Mouse (Mus musculus) megakaryocyte progenitor cell, adult 5-6 weeks (primary cell): ENCODE results near the gene Slc16a9. TPM values are rescaled to one million over a fixed set of nuclear protein-coding genes. Genes with fewer than 3 reads are reported as not detected.

Experiments
- ATAC-seq: replicated peaks from 2 replicates; pipeline ENCODE4 v1.8.0; 2016; ENCODE audit warnings: mild to moderate bottlenecking, moderate TSS enrichment, inconsistent platforms; ENCODE audit not compliant: poor library complexity
- total RNA-seq, 2 experiments: library from RNA; stranded (forward) in 1 of 2; stranded (reverse) in 1 of 2; fragments of 157-497, 149-512 nt in 1 of 2; fragments of 200-1000 nt in 1 of 2; gene quantifications; 2 replicates each; pipeline versions ENCODE4 v1.2.3 to v1.2.4; 2015 to 2017

The Slc16a9 gene
- total RNA-seq, 2 experiments from 2014 or later = 0.29 to 0.52 TPM

DNA sequence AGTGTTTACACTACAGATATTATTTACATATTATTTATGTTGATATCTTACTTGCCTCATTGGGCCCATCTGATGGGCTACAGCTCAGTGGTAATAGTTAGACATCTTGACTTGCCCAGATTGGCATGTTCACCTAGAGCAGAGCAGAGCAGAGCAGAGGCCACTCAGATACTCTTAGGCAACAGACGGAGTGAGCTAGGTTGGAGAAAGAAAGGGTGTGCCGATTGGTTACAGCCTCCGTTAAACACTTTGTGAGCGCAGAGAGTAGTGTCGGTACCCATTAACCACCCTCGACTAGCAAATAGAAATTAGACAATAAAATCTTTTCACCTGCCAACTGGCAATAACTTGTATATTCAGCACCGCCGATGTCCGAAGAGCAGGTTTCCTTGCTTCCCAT lies 1.2 kb downstream of the Slc16a9 start:
- no peak for ATAC-seq

DNA sequence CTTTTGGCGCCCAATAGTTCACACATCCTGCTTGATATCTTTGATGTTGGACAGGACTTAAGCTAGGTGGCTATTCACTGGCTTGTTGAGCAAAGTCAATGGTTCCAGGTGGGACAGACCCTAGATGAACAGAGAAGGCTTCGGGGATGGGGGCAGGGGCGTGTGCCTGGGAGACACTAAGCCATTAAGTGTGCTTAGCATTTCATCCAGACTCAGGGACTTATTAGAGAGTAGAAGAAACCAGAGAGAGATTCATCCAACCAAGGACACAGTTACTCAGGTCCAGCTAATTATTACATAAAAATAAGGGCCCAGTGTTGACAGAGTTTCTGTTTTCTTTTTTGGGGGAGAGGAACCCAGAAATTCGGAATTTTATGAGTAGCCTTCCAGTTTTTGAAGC lies 5.5 kb downstream of the Slc16a9 start:
- no peak for ATAC-seq

DNA sequence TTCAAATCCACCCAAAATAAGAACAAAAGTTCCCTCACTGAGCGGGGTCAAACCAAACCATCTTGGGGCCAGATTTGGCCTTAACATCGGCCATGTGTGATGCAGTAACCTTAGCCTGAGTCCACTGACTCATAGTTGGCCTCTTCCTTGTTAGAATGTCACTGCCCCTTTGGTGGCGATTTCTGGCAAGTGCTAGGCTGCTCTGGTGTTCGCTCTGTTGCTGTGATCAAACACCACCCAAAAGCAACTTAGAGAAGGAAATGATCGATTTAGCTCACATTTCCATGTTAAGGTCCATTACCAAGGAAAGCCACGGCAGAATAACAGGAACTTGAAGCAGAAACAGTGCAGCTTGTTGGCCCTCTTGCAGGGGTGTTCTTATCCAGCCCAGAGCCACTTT lies 5.9 kb downstream of the Slc16a9 start:
- ATAC-seq = no peak

DNA sequence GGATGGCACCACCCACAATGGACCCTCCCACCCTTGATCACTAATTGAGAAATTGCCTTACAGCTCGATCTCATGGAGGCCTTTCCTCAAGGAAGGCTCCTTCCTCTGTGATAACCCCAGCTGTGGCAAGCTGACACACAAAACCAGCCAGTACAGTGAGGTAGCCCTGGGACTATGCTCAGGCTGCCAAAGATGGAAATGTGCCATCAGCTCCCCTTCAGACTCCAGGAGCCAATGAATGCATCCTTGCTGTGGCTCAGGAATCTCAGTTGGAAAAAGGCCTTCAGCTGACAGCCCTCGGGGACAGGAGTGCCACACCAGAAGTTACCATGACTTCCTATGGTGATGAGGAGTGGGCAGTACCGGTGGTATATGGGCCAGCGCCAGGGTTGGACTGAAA lies 9.8 kb downstream of the Slc16a9 start:
- ATAC-seq = no peak

DNA sequence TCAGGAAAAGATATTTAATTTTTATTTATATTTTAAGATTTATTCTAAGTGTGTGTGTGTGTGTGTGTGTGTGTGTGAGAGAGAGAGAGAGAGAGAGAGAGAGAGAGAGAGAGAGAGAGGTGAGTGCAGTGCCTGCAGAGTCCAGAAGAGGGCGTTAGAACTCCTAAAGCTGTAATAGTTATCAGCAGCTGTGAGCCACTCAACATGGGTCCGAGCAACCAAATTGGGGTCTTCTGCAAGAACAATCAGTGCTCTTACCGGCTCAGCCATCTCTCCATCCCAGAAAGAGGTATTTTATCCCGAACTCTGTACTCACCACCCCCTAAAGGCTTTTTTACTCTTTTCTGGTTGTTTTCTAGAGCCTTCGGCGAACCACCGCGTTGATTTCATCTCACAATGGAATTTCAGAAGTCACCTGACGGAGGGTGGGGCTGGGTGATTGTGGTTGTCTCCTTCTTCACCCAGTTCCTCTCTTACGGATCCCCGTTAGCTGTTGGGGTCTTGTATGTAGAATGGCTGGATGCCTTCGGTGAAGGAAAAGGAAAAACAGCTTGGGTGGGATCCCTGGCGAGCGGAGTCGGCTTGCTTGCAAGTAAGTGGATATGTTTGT lies 10.8 kb downstream of the Slc16a9 start:
- no peak for ATAC-seq

DNA sequence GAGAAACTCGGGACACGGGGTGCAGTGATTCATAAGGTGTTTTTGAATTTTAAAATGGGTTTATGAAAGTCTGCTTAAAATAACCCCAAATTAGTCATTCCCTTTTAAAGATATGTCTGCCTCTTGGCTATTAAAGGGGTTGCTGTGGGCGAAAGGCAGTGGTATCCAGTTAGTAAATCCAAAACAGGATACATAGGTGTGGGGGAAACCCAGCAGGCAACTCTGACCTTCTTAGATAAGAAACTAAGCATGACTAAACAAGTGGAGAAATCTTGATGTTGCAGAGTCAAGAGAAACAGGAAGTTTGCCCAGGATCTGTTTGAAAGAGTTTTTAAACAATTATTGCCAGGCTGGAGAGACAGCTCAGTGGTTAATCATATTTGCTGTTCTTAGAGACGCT lies 12.1 kb downstream of the Slc16a9 start:
- ATAC-seq = peak; percentile 80

DNA sequence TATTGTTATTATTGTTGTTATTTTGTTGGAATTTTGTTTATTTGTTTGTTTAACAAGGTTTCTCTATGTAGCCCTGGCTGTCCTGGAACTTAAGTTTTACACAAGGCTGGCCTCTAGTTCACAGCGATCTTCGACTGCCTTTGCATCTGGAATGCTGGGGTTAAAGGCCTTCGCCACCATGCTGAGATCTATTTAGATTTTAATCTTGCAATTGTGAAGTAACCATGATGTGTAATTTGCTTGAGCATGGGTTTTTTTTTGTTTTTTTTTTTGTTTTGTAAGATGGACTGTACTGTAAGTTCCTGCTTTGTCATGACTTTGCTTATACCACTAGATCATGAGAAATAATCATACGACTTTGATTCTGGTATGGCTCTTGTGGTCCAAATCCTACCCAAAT lies 16.0 kb downstream of the Slc16a9 start:
- no peak for ATAC-seq

DNA sequence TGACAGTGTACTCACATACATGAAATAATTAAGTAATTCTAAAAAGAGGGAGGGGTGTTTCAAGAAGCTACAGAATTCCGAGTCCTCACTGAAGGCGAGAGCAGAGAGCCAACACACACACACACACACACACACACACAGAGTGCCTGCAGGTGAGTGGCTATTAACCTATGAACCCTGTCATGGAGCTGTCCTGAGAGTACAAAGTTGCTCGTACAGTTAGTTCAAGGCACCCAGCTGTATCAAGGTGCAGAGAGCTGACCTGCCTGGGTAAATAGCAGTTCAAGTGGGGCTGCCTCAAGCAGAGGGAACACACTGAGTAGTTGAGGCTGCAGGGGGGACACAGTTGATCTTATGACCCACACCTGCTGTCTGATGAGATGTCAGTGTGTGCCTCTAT lies 17.2 kb downstream of the Slc16a9 start:
- no peak for ATAC-seq

DNA sequence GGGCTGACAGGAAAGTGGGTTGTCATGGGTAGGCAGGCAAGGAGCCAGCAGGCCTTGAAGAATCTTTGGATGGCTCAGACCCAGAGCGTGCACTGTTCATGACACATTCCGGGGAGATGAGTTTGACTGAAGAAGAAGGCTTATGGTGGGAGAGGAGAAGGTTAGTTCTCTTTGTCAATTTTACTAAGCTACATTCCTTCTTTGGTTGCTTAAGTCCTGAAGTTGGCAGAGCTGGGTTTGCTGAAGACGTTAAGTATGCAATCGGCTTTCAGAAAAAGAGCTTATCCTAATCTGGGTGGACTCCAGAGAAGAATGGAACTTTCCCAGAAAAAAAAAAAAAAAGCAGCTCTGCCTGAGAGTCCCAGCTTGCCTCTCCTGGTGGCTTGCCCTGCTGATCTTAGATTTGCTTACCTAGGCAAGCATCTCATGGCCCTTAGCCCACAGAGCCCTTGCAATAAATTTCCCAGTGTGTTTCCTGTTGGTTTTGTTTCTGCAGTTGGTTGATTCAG lies 18.8 kb downstream of the Slc16a9 start:
- 0 out of 2 replicates have a peak, but pooled peaks have one; percentile 17 for ATAC-seq

DNA sequence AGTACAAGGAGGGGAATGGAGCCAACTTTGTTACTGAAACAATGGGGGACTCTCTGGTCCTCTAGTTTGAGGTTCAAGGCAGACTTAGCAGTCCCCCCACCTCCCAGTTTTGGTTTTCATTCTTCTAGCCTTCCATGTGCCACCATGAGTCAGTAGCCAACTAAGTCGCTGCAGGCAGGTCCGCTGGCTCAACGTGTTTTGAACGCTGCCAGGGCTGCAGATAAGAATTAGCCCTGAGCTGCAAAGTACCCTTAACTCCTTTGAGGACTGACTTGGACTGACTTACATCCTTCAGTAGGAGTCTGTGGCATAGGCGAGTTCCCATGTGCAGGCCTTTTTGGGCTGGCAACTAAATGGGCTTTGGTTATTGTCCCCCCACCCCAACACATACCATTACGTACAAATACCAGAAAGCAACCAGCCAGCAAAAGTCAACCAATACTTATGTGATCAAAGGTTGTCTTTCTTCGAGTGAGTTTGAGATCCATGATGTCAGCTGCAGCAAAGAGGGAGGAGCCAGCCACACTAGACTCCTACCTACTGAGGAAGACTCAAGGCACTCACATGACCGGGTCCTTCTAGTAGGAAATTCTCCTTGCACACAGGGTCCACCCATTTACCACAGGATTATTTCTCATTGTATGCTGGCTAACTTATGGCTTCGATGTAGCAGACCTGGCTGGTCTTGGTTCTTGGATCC lies 19.6 kb downstream of the Slc16a9 start:
- no peak for ATAC-seq

DNA sequence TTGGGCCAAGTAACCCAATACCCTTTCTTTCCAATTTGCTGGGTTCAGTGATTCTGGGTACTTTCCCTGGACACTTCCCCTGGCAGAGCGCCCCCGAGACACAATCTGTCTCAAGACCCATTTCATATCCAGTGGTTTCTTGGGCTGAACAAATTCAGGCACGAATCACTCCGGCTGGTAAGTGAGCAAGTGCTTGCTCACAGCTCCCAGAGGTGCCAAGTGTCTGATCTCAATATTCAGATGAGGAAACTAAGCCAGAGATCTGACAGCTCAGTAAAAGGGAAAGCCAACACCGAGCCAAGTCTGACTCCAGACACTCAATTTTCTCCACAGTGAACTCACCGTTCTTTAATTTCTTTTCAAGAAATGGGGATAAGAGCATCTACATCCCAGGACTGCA lies 21.6 kb downstream of the Slc16a9 start:
- no peak for ATAC-seq

DNA sequence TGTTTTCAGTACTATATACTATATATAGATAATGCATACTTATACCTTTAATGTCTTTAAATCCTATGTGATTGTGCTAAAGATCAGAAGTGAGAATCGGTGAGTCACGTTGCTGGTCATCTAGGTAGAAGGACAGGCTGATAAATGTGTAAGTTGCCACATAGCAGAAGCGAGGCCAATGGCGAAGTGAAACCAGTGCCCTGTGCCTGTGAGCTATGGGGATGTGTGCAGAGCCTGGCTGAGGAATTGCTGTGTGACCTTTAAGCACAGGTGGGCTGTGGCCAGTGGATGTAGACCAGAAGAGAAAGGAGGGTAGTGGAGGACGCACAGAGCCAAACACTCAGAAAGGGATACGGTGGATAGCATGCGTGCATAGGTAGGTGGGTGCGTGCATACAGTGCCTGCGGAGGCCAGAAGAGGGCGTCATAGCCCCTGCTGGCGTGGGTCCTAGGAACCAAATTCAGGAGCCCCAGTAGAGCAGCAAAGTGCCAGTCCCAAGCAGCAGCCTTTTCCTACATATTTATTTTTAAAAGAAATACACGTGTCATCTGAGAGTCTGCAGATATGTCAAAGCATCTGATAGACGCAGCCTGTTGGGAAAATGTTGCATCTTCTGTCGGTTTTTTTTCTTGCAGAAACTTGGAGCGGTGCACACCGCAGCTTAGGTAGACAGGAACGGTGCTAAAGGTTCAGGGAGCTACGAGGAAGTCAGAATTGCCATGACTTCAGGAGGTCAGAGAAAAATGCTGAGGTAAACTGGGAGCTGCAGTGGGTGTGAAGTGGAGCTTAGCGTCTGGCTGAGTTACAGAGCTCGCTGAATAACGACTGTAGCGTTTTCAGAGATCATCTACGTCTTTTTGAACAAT lies 23.9 kb downstream of the Slc16a9 start:
- peak; percentile 46; the same call in 1 of the 2 replicates for ATAC-seq

DNA sequence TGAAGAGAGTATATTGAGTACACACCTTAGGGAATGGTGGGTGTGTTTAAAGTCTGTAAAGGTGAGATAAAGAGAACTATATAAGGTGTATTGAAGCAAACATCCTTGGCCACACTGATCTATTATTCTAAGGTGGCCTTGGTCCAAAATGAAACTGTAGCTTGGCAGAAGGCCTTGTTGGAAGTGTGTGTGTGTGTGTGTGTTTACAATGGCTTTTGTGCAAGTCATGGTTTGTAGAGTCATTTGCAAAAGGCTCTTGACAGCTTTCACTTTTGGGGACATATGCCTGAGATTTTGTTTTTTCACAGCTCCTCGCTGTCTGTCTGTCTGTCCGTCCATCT lies 24.5 kb downstream of the Slc16a9 start:
- ATAC-seq = no peak

DNA sequence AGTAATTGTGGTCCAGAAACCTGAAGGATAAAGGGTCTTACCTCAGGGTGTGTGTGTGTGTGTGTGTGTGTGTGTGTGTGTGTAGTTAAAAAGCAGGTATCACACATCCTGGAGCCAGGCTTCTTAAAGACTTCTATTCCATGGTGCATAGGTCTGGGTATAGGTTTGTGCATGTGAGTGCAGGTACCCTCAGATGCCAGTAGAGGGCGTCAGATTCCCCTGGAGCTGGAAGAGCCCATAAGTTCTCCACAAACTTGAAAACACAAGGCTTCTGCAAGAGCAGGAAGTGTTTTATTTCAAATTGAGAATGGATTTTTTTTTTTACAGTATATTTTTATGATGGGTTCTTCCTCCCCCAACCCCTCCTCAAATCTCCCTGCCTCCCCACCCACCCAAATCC lies 31.8 kb downstream of the Slc16a9 start:
- no peak for ATAC-seq

DNA sequence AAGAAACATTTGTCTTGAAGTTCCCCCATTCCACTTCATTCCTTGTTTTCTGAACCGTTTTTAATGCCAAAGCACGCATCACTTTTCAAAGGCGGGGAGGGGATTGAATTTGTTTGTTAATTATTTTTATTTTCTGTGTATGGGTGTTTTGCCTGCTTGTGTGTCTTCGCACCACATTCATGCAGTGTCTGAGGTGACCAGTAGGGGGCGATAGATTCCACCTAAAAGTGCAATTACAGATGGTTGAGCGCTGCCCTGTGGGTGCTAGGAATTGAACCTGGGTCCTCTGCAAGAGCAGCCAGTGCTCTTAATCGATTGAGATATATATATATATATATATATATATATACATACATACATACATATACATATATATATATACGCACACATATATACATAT lies 34.4 kb downstream of the Slc16a9 start:
- ATAC-seq = no peak

DNA sequence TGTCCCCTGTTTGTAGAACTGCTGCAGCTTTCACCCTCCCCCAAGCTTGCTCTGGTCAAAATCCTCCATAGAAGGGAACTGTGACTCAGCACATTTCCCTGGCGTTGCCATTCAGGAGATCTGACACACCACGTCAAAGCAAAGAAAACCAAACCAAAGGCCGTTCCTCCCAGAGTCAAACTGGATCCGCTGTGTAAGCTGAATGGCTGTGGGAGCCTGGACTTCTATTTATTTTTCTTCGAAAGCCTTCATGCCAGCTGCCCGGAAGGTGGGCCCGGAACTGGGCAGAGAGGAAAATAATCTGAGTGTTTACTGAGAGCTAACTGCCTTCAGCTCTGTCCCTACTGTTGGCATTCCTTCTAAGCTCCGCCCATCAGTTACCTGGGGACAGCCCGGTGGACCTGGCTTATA lies 42.9 kb downstream of the Slc16a9 start:
- ATAC-seq = peak; percentile 85

DNA sequence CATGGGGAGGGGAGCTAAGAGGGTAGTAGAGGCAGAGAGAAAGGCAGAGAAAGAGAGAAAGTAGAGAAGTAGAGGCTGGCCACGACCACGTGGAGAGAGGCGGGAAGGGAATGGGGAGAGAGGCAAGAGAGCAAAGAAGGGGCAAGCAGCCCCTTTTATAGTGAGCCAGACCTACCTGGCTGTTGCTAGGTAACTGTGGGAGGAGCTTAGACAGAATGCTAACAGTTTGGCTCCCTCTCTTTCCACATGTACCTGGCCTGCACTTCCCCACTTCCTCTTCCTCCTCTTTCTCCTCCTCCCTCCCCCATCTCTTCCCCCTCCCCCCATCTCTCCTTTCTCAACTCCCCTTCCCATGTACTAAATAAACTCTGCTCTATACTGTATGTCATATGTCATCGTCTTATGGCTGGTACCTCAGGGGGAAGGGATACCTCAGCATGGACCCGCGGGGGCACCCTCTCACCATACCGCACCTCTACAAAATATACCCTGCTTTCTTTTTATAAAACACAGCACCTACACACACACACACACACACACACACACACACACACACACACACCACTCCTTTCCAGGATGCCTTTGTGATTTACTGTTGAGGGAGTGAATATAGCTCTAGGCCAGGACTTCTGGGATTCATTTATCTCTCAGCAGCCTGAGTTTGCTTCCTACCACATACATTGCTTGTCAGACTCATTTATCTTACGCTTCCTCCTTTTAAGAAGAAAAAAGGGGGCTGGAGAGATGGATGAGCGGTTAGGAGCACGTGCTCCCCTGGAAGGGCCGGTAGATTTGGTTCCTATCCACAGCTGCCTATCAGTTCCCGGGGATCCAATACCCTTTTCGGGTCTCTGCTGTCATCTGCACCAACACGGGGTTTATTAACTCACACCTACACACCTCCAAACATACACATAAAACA lies 43.8 kb downstream of the Slc16a9 start:
- no peak for ATAC-seq

DNA sequence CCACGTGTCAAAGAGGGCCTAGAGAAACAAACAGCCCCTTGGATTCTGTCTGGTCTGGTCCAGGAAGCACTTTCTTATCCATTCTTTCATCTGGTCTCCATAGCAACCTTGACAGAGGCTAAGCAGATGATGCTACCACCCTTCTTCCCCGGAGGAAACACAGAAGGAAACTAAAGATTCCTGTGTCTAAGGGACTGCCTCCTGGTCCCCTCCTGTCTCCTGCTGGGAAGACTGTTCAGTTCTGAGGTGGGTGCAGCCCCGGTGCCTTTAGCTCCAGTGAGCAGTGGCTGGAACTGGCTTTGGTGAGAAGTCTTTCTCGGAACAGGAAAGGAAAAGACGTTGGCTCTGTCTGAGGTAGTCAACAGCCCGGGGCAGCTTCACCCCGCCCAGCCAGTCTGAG lies 47.1 kb downstream of the Slc16a9 start:
- ATAC-seq = no peak

DNA sequence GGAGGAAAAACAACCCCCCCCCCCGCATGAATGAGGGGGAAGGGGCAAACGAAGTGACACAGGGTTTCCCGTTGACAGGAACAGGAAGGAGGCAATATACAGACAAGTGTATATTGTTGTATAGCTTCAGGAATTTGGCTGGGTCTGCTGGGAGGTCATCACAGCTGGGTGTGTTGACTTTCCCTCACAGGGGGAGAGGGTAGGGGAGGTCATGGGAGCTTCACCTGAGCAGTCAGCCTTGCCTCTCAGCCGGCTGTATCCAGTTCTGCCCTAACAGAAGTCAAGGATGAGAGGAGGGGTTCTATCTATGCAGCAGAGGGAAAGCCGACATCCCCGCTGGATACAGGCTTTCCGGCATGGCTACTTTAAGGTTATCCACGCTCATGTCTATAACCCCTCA lies 49.2 kb downstream of the Slc16a9 start:
- ATAC-seq = no peak

DNA sequence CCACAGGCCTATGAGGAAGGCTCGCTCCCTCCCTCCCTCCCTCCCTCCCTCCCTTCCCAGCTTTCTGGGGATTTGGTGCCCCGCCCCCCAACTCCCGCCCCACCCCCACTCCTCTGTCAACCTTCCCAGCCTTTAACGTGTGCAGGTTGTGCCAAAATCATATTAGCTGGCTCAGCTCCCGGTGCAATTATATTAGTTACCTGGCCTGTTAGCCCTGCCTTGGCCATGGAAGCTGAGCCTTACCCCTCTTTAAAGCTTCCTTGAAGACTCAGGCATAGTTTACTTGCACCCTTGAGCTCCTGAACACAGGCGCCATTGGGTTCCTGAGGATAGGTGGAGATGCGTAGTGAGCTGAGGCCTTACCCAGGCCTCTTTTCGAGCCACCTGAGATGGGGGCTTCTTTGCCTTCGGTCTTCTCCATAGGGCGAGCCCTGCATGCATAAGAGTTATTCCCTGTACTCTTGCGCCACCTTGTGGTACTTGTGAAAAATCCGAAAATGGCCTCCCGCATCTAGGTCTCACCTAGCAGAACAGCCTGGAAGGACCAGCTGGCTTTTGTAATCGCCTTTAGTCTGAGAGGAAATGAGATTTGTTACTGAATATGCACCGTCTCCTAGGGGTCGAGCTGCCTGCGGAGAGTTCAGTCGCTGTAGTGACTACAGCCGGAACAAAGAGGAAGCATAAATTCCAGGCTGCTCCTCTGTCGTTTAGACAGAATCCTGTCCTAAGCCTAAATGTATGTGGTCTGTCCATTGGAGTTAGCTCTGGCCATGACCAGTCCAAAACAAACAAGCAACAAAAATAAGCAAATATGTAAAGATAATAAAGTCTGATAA lies 51.8 kb downstream of the Slc16a9 start:
- ATAC-seq = peak; percentile 95
